Mouse (Mus musculus): ENCODE data around the gene Rgl1. TPM values are rescaled to one million over a fixed set of nuclear protein-coding genes. Genes with fewer than 3 reads are reported as not detected.
"Not testable (repeated sequence)": the region's sequence is repeated elsewhere in the genome, so short reads cannot be mapped to it uniquely, and the experiment has no call there.

The Rgl1 gene
- under 1 TPM; 0.09 to 0.19 TPM for polyA plus RNA-seq (2017; shearing (Covaris generic))

GRCm38 (mm10) chr1:152766032-152766772 is at the start of gene Rgl1, which contains the start of gene Arpc5:
TSS of gene Rgl1 (minus strand) at chr1:152766351.
TSS of gene Arpc5 (plus strand) at chr1:152766542.
- peak; percentile 86 for ATAC-seq

DNA sequence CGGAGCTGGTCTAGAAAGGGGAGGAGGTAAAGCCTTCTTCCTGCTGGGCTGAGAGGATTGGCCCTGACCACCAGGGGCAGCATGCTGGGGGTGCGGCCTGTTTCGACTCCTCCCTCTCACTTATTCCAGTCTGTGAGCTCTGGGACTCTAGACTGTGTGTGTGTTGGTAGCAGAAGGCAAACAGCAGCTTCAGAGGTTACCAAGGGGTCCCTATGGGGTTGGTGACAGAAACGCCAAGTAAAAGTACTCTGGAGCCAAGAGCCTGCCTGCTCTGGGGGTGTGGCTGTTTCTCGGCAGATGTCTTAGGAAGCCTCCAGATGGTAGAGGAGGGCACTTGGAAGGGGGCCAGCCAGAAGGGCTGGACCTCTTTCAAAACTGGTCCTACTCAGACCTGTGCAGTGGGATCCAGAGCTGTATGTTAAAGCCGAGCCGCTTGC is 49.1 kb upstream of the Rgl1 start:
- no peak for ATAC-seq

GRCm38 (mm10) chr1:152810533-152811439 is 44.6 kb upstream of the Rgl1 start:
- ATAC-seq = no peak

DNA sequence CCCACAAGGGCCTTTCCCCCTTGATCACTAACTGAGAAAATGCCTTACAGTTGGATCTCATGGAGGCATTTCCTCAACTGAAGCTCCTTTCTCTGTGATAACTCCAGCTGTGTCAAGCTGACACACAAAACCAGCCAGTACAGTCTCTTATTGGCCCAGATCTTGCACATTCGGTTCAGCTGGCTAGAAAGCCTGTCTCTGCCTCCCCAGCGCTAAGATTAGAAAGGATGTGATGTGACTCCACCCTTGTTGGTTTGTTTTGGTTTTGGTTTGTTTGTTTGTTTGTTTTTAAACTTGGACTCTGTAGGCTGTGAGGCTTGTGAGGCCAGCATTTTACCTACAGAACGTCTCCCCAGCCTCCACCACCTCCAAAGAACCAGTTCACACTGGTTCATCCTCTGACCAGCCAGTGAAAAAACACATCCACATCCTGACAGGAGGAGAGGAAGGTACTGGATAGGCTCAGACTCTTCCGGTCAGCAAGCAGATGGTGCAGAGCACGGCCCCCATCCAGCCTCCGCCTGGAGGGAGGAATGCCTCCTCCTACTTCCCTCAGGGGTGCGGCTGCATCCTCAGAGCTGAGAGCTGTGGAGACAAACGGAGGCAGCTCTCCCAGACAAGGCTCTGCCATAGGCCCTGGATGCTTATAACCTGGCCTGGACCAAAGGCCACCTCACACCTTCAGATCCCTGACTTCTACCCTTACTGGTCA is 43.5 kb upstream of the Rgl1 start:
- ATAC-seq = no peak

DNA sequence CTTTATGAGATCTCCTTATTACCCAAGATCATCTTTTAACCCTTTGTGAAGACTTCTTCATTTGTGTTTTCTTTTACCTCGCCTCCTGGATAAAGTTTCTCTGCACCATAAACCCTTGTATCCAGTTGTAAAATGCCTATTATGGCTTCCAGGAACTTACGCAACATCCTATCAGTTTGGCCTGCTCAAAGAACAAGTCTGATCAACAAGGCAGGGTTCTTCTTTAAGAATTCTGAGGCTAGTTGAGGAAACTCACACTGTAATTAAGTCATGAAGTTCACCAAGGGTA is 42.2 kb upstream of the Rgl1 start:
- ATAC-seq = no peak

GRCm38 (mm10) chr1:152807619-152808391 is 41.7 kb upstream of the Rgl1 start:
- ATAC-seq = no peak

- ATAC-seq = no peak
Measured at GRCm38 (mm10) chr1:152804907-152805306, 38.8 kb upstream of the Rgl1 start.

- no peak for ATAC-seq
Measured at GRCm38 (mm10) chr1:152800633-152801176, 34.6 kb upstream of the Rgl1 start.

- no peak for ATAC-seq
Measured at GRCm38 (mm10) chr1:152799897-152800296, 33.7 kb upstream of the Rgl1 start, which contains the start of gene Ncf2. TSS of gene Ncf2 (plus strand) at chr1:152800194.

DNA sequence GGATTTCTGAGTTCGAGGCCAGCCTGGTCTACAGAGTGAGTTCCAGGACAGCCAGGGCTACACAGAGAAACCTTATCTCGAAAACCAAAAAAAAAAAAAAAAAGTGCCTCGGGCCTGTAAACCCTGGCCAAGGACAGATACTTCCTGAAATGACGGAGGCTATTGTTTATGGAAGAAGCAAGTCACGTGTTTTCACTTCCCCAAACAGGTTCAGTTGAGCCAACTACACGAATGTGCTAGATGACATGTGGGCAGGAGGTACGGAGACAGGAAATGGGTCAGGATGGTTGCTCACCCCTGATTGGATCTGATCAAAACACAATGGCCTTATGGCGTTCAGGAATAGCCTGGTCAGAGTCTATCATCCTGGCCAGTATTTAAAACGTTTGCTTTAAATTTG is 32.0 kb upstream of the Rgl1 start:
- ATAC-seq = no peak

DNA sequence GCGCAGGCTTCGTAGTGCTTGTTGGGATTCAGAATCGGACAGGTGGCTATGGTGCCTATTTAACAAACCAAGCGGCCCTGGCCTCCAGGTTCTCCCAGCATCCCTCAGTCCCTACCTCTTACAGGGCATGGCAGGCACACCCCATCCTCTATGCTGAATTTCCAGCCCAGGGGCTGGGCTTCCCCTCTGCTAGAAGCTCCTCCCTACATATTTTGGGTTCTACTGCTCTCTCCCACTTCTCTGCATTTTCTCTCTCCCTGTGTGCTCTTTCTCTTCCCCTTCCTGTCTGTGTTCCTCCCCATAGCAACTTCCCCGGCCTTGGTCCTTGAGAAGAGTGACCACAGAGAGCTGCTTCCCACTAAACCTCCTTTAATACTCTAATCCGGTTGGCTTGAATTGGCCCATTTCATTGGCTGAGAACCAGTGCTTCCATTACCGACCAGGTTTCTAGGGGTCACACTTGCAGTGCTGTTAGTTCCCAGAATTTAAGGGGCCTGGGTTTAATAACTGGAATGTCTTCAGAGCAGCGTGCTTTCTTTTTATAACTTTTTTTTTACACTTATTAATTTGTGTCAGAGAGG is 30.6 kb upstream of the Rgl1 start:
- no peak for ATAC-seq

GRCm38 (mm10) chr1:152795688-152796255 is 29.6 kb upstream of the Rgl1 start:
- no peak for ATAC-seq

DNA sequence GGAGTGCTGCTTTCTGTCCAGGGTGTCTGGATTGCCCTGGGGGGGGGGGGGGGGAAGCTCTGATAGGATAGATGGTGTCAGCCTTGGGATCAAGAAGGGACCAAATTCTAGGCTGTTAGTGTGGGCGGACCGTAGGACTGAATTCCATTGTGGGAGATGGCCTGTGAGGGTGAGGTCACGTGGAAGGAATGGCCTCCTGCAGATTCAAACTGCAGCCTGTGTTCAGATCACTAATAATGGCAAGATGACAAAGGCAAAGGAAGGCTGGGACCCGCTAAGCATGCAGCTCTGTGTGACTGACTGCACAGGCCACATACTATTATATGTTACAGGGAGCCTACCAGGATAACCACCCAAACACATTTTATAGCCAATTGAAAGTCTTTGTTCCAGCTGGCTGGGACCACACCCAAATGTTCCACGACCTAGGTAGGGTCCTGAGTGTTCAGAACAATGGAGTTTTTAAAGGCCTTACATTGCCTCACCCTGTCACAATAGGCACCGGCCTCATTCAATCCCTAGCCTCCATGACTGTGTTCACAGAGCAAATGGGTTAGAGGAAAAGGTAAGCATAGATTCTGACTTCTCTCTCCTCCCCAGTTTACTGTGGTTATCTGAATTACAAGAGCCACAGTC is 27.5 kb upstream of the Rgl1 start:
- ATAC-seq = no peak

DNA sequence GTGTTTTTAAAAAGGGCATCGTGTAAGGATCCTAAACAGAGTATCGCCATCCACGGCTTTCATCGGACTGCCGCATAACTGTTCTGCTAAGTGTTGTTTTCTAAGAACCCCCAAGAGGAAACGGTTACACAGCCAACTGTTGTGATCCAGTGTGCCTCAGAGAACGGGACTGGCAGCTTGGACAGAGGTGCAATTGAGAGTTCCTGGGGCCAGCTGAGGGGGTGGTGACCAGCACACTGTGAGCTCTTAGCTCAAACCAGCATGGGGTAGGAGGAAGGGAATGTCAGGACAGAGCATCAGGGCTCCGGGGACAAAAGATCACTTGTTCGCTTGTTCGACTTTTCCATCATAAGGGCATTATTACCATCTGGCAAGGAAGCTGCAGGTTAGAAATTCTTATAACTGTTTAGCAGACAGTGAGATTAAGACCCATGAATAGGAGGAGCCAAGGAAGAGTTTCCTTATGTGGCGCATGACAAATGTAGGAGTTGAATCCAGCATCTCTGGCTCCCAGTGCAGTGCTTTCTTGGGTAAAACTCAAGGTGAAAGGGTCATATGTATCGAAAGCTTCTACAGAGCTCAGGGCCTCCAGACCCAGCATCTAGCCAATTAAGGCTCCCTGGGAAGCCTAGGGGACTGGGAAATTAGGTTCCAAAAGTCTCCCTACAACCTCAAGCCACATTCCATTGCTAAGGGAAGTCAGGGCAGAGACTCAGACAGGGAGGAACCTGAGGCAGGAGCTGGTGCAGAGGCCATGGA is 26.8 kb upstream of the Rgl1 start:
- no peak for ATAC-seq

DNA sequence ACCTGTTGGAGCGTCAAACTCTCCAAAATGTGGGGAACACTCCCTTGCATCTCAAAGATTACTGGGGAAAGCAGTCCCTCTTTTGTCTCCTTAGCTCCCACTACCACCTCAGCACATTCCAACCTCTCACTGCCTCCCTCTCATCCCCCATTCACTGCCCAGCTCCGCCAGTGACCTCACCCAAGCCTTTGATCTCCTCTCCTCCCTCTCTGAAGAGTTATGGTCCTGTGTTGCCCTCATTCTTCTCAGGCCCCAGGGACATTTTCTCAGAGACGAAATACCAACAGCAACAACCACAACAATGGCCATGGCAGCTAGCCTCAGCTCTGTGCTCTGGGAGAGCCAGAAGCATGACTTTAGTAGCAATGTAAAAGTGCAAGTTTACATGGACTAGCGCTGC is 25.1 kb upstream of the Rgl1 start:
- no peak for ATAC-seq

DNA sequence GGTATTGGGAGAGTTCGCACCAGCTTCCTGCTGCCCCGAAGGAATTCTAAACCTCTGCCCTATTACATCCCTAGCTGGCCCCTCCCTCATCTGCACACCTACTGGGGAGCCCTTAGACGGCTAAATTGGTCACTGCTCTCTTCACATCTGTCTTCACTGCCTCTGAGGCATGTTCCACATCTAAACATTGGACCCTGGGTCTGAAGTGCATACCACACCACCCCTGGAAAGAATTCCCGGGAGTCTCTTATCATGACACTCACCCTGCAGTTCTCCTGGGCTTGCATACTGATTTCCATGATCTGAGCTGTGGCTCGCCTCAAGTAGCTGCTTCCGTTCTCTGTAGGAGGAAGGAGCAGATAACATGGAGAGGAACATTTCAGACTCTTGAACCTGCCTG is 24.7 kb upstream of the Rgl1 start:
- no peak for ATAC-seq

GRCm38 (mm10) chr1:152790254-152790653 is 24.1 kb upstream of the Rgl1 start:
- no peak for ATAC-seq

GRCm38 (mm10) chr1:152788121-152788660 is 22.0 kb upstream of the Rgl1 start:
- no peak for ATAC-seq

DNA sequence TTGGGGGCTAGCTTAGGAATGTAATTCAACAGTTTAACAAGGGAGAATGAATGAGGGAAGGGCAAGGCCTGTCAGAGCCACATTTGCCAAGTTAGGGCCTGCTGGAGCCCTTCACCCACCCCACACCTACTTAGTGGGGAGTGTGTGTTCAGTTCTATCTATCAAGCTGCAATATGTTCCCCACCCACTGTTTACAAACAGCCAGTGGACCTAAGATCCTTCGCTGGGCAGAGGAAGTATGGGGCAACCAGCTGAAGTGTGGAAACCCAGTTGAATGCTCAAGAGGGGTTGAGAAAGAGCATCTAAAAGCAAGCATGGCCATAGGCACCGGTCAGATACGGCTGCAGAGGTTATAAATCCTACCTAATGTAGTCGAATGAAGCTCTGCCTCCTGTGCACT is 20.8 kb upstream of the Rgl1 start:
- ATAC-seq = no peak

GRCm38 (mm10) chr1:152785446-152785845 is 19.3 kb upstream of the Rgl1 start:
- not testable (repeated sequence) for ATAC-seq
